Mouse (Mus musculus): ENCODE data around the gene Fancc.

GRCm38 (mm10) chr13:63542796-63543384 lies 45.8 kb upstream of the Fancc start:
- no peak for TF ChIP-seq CTCF (IDR thresholded peaks at IDR 0.05; ENCODE audit: borderline replicate concordance, insufficient read depth, low read depth, low read length)
- TF ChIP-seq POLR2A (IDR thresholded peaks at IDR 0.05; ENCODE audit: borderline replicate concordance, insufficient read depth, low read length) = no peak
